Mouse (Mus musculus): ENCODE data around the gene Eng.

DNA sequence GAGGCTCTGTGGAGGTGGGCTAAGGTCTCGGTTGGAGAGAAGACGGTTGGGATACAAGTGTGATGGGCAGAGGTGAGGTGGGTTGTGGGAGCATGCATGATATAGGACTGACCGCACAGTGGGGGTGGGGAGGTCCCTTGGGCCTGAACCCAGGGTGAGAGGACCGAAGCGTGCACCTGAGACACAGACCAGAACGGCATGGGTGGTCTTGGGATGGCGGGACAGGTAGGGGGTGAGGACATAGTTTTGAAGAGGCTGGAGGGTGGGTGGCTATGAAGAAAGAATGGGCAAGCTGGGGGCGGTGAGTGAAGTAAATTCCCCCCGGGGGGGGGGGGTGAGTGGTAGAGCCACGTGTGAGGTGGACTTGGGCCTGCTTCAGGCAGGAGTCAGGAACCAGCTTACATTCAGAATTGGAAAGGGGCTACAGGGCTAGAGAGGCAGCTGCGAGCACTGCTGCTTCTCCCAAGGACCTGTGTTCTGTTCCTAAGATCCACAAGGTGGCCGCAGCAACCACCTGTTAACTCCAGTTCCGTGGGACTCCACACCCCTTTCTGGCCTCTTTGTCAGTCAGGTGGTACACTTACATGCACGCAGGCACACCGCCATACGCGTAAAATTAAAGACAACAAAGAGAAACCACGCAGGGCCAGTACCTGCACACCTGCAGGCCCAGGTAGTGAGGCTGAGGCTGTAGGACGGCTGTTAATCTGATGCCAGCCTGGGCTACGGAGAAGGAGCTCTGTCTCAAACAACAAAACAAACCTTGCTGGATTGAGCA is 18.9 kb upstream of the Eng start:
- no peak for TF ChIP-seq POLR2A (IDR thresholded peaks at IDR 0.05; ENCODE audit: borderline replicate concordance, extremely low read depth, insufficient read depth, insufficient read length, poor library complexity, severe bottlenecking)
- TF ChIP-seq CTCF (IDR thresholded peaks at IDR 0.05; ENCODE audit: borderline replicate concordance, extremely low read depth, insufficient read depth, insufficient read length): no peak

Measured in brain, embryonic 14.5 days (tissue).